ENCODE assay signal across 8 mouse cellular contexts in genomic region chr13:45239153-45239552, GRCm38 (mm10).
DNase-seq lines count a peak whose midpoint lies in the region; ATAC-seq and TF ChIP-seq lines count a peak whose summit lies in the region.

No protein-coding gene starts in this region.

- no peak overlapping the region for H3K9ac ChIP-seq in embryonic facial prominence, embryonic 13.5 days

- 60% methylated on average over 9 of the region's 9 CpGs for WGBS in embryonic facial prominence, embryonic 13.5 days
- 76% methylated on average over 9 of the region's 9 CpGs for WGBS in embryonic facial prominence, embryonic 10.5 days
- 24% methylated on average over 9 of the region's 9 CpGs for WGBS in olfactory bulb, adult 2 months

- TF ChIP-seq CTCF in left cerebral cortex, adult 2 months (IDR thresholded peaks at IDR 0.05) = no peak
- TF ChIP-seq CTCF in olfactory bulb, adult 2 months (IDR thresholded peaks at IDR 0.05; ENCODE audit: insufficient read depth, low read depth, low read length) = no peak

- no peaks in the 10 kb centered on the region for H3K9me3 ChIP-seq in embryonic facial prominence, embryonic 13.5 days
- no peaks in the 10 kb centered on the region for H3K9me3 ChIP-seq in embryonic facial prominence, embryonic 10.5 days

- TF ChIP-seq POLR2A in olfactory bulb, adult 2 months (IDR thresholded peaks at IDR 0.05; ENCODE audit: insufficient read depth, low read depth, low read length) = no peak

- ATAC-seq in embryonic facial prominence, embryonic 13.5 days (ENCODE audit: insufficient number of reproducible peaks, insufficient read depth, low FRiP score, low TSS enrichment, low read depth) = 0 out of 2 replicates have a peak, but pooled peaks have one; percentile 26
- no peak for ATAC-seq in monocyte, adult 5-6 weeks (replicated peaks; ENCODE audit: insufficient number of reproducible peaks, low FRiP score, low TSS enrichment, poor library complexity, severe bottlenecking)

- no peak overlapping the region for H3K4me3 ChIP-seq in embryonic facial prominence, embryonic 13.5 days
- no peak overlapping the region for H3K4me3 ChIP-seq in embryonic facial prominence, embryonic 10.5 days
- peak overlapping the region; percentile 15; the same call in 1 of the 2 replicates for H3K4me3 ChIP-seq in left cerebral cortex, adult 2 months
- no peak overlapping the region for H3K4me3 ChIP-seq in olfactory bulb, adult 2 months (ENCODE audit: insufficient read depth, low read depth, low read length)

- intact Hi-C loops in left cerebral cortex, adult 2 months (cut with DNase I) = no loop called here

- H3K4me1 ChIP-seq in embryonic facial prominence, embryonic 13.5 days = no peaks in the 10 kb centered on the region
- H3K4me1 ChIP-seq in embryonic facial prominence, embryonic 10.5 days = peaks cover 10% of the 10 kb centered on the region
- H3K4me1 ChIP-seq in olfactory bulb, adult 2 months (ENCODE audit: control insufficient read depth, insufficient read depth, low read length) = peaks cover 8% of the 10 kb centered on the region

- no peak for DNase-seq in embryonic facial prominence, embryonic 10.5 days (ENCODE audit: low spot score)
- peak; percentile 73 for DNase-seq in MN1 (ENCODE audit: low spot score)
- peak; percentile 45 for DNase-seq in gonadal fat pad, adult 2 months (ENCODE audit: low read depth)
- peak; percentile 19 to 22 for DNase-seq in left cerebral cortex, adult 2 months (ENCODE audit: extremely low spot score in 1 of 2, low spot score in 2 of 2)
- DNase-seq in embryo, embryonic 10 days (ENCODE audit: low spot score) = no peak

- H3K36me3 ChIP-seq in embryonic facial prominence, embryonic 13.5 days = no peaks in the 10 kb centered on the region
- no peaks in the 10 kb centered on the region for H3K36me3 ChIP-seq in embryonic facial prominence, embryonic 10.5 days (replicated peaks)

- 0 out of 2 replicates have a peak overlapping the region, but pooled peaks have one; percentile 1 for H3K4me2 ChIP-seq in embryonic facial prominence, embryonic 13.5 days

- no peak overlapping the region for H3K27ac ChIP-seq in embryonic facial prominence, embryonic 13.5 days
- H3K27ac ChIP-seq in embryonic facial prominence, embryonic 10.5 days (replicated peaks) = no peak overlapping the region
- H3K27ac ChIP-seq in left cerebral cortex, adult 2 months = no peak overlapping the region
- peak overlapping the region; percentile 53; the same call in 1 of the 2 replicates for H3K27ac ChIP-seq in olfactory bulb, adult 2 months (ENCODE audit: insufficient read depth, low read depth, low read length)

- no peaks in the 10 kb centered on the region for H3K27me3 ChIP-seq in embryonic facial prominence, embryonic 13.5 days
- no peaks in the 10 kb centered on the region for H3K27me3 ChIP-seq in embryonic facial prominence, embryonic 10.5 days (replicated peaks; ENCODE audit: low read depth, poor library complexity, severe bottlenecking)

Comparison
In these comparisons a context has a peak if more than half of its experiments do, and no peak if none do; other contexts are left out.
1. DNase-seq: peak in MN1 (single experiment), gonadal fat pad, adult 2 months (single experiment) and left cerebral cortex, adult 2 months (2 of 2); none in embryonic facial prominence, embryonic 10.5 days (single experiment) and embryo, embryonic 10 days (single experiment).